Mouse (Mus musculus): ENCODE results near the gene Phactr1.
A peak's percentile ranks its signal among the peaks of the same experiment; 100 is the strongest.

Gene Phactr1

DNA sequence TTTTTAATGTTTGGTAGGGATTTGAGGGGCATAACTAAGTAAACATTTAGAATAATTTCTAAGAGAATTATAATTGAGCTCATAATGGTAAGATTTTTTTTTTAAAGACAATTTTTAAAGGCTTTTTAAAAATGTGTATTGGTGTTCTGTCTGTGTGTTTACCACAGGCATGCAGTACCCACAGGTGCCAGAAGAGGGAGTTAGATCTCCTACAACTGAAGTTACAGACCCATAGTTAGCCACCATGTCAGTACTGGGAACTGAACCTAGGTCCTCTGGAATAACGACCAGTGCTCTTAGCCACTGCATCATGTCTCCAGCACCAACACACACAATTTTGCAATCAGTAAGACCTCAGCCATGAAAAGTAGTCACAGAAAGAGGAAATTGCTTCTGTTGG is 372.8 kb downstream of the Phactr1 start:
- peak; percentile 5 for DNase-seq

DNA sequence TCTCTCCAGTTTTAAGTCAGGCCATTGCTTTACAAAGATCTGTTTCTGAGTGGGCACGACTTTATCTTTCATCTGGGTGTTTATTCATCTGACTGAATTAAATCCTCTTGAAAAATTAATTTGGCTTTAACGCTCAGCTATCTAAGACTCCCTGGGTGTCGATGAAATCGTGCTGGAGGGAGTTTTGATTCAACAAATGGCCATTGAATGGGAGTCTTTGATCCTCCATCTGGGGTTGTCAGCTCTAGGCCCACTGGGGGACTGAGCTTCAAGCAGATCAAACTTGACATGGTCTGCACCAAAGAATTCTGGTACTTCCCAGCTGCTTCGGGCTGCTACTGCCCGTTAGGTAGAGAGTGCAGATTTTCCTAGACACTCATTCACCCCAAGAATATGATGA is 374.7 kb downstream of the Phactr1 start:
- DNase-seq: no peak

DNA sequence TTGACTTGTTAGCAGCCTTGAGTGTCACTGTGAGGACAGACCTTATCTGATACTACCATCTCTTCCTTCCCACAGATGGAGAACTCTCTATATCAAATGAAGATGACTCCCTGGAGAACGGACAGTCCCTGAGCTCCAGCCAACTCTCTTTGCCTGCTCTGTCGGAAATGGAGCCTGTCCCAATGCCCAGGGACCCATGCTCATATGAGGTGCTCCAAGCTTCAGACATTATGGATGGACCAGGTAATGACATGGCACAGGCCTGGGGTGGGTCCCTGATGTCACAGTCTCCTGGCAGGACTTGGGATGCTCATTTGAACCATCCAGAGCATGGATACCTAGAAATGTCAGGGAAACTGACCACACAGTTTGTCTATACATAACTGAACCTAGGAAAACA is 376.7 kb downstream of the Phactr1 start:
- DNase-seq: no peak

DNA sequence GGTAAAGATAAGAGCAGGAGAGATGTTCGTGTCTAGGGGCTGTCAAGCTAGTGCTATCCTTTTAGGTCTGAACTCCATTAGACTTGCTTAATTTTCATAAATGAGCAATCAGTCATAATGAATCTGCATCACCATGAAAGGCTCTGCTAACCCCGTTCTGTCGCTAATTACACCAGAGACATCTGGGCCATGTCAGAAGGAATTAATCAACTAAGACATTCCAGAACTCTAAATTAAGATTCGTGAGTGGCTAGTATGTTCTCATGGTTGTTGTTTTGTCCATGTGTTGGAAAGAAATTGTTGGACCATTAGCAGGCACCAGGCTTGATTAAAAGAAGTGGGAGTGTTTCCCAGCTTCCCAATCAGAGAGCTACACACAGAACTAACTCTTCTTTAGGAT is 382.9 kb downstream of the Phactr1 start:
- DNase-seq: no peak

DNA sequence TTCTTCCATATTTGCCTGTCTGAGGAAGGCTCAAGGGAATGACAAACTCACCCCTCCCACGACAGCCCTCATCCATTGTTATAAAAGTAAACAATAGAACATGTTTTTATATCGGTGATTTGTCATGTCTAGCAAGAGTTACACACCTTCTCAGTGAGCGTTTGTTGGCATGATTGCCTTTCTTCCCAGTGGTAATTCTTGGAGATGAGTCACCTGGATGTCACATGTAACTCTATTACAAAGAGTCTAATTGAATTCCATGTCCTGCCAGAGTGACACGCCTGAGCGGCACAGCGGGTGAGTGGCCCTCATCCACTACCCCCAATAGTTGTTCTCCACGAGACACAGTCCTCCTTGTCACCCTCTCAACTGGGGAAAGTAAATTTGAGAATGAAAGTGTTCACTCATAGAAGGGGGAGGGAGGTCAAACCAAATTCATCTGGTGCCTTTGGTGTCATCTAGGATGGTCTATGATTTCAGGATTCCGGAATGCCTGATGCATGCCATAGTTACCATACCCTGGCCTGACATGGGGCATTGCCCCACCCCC is 388.4 kb downstream of the Phactr1 start:
- DNase-seq: no peak

DNA sequence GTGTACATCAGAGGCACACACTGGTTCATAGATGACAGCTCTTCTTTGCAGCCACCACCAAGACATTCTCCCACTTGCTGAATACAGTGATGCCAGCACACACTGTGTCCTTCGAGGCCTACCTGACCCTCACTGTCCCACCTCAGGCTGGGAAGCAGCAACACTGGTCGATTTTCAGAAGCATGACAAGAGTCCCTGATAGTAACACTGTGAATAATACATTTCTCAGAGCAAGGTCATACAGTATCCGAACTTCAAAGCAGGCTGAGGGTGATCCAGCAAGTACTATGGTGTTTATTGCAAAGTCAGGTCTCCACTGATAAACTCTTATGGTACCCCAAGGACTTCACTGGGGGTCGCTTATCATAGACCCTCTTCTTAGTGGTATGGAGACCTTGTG is 390.1 kb downstream of the Phactr1 start:
- no peak for DNase-seq

DNA sequence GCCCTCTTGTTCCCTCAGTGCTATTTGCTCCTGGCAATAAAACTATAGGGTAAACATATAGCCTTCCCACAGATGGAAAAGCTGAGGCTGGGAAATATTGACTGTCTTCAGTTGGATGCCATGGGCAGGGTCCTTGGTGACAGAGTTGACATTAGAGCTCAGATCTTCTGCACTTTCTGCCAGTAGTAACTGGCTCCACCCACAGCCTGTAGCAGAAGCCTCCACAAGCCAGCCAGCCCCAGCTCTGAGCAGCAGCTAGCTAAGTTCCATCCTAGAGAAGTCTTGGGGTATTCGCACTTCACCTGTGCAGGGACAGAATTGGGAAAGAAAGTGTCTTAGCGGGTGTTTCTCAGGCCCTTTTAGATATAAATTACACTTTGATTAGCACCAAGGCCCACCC is 390.5 kb downstream of the Phactr1 start:
- DNase-seq: no peak

DNA sequence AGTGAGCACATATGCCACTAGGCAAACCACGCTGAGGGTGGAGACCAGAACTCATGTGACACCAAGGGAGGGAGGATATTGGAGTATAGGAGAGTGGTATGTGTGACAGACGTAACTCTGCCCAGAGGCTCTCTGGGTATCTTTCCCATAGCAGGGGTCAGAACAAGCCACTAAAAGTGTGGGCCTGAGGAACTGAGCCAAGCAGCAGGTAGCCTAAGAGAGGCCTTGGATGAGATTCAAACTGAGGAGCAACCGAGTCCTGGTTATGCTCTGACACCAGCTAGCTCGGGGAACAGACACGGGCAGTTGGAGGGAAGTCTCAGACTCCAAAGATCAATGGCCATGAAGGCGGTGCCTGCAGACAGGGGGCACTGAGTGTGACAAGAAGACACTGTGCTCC is 395.0 kb downstream of the Phactr1 start:
- DNase-seq: no peak

DNA sequence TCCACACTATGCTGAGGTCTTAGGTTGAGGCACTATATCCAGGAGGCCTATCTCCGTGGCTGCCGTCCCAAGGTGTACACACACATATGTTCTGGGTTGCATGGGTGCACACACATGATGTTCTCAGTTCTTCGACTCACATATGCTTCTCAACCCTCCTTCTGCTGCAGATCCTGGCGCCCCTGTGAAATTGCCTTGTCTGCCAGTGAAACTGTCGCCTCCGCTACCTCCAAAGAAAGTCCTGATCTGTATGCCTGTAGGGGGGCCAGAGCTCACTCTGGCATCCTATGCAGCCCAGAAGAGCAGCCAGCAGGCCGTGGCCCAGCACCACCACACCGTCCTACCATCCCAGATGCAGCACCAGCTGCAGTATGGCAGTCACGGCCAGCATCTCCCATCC is 397.1 kb downstream of the Phactr1 start:
- no peak for DNase-seq

DNA sequence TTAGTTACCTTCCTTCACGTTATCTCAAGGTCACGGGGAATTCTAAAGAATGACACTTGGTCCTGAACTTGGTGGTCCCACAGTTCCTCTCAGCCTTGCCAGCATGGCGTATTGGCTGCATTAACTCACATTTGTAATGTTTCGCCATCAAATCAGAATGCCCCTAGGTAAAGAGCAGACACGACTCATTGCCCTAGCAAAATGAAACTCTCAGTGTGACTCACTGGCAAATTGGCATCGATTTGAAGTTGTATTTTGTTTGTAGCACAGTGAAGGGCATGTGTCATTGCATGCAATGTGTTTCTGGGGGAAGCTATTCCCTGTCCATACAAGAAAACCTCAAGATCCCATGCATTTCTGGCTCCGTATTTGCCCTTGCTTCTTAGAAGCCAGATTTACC is 404.8 kb downstream of the Phactr1 start:
- DNase-seq: no peak

DNA sequence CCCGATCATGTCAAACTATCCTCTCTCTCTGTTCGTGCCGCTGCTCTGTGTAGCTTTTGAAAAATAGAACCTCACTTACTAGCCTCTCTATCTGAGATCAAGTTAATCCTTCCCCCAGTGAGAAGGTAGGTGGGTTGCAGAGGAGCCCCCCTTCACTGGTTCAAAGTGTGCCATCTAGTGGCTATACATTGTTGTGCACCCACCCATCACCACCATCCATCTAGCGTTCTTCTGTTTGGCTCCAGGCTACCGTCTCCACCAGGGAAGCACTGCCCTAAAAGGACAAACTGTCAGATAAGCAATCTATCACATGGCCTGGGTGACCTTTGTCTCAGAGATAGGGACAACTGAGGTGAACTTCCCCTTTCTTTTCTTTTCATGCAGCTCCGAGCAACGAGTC is 413.9 kb downstream of the Phactr1 start:
- DNase-seq: peak; percentile 33

DNA sequence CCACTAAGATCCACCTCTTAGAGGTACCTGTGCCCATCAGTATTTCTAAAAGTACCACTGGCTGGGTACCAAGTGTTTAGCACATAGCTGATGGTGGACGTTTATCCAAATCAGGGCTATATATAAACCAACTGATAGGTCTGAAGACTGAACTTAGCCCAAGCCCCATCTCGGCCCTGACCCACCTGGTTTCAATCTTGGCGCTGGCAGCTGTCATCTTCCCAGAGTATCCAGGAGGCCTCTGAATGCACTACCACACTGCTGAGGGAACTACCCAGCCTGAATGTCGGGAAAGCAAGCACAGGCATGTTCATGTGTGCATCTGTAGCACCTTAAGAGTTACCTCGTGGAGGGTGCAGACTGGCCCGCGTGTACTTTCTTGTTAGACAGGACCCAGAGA is 422.5 kb downstream of the Phactr1 start:
- DNase-seq: no peak

DNA sequence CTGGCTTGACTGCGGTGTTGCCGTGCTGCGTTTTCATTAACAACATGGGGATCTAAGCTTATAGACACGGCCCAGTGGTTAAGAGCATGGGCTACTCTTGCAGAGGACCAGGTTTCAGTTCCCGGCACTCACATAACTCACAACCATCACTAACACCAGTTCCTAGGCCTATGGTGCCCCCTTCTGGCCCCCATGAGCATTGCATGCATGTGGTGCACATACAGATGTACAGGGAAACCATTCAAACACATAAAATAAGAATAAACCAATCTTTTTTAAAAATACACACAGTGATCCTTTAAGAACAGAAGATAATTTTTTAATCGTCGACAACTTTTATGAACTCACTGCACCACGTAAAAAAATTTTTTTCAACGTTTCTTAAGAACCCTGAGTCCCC is 424.1 kb downstream of the Phactr1 start:
- no peak for DNase-seq

DNA sequence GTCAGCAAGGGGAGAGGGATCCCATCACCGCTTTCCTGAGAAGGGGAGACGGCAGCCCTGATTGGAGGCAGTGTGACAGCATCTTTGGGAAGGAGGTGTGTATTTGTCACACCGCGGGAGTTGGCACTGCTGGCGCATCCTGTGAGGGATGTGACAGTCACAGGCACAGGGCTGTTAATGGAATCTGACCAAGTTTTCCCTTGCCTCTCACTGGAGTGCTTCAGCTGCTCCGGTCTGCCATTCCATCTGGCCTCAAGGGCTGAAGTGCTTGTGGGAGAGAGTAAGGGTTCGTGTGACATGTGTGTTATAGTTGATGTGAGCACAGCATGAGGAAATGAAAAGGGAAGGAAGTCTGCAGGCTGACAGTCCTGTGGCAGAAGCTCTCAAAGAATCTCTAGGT is 431.9 kb downstream of the Phactr1 start:
- no peak for DNase-seq

DNA sequence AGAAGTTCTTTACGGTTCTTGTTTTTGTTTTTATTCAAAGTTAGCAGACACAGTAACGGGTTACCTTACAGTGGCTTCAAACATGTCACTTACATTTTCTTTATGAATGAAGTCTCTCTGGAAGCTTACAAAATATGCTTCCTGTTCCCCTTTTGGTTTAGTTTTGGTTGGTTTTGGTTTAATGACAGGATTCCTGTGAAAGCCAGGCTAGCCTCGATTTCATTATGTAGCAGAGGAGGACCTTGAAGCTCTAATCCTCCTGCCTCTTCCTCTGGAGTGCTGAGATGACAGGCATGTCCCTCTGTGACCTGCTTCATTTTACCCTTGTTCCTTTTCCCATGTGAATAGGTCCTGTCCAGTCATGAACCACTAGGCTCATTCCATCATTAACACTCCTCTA is 432.3 kb downstream of the Phactr1 start:
- DNase-seq: no peak

DNA sequence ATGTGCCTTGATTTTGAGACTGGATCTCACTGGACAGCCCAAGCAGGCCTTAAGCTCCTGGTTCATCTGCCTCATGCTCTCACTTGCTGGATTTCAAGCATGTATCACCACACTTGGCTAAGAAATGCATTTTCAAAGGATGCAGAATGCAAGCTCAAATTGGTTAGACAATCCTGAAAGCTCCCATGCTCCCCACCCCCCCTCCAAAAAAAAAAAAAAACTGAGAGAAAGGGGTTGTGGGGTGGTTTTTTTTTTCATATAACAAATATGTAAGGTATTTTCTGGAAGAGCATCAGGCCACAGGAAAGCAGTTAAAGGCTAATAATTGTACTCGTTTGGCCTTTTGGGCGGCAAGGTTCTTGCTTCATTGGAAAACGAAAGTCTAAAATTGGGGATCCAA is 432.7 kb downstream of the Phactr1 start:
- no peak for DNase-seq

DNA sequence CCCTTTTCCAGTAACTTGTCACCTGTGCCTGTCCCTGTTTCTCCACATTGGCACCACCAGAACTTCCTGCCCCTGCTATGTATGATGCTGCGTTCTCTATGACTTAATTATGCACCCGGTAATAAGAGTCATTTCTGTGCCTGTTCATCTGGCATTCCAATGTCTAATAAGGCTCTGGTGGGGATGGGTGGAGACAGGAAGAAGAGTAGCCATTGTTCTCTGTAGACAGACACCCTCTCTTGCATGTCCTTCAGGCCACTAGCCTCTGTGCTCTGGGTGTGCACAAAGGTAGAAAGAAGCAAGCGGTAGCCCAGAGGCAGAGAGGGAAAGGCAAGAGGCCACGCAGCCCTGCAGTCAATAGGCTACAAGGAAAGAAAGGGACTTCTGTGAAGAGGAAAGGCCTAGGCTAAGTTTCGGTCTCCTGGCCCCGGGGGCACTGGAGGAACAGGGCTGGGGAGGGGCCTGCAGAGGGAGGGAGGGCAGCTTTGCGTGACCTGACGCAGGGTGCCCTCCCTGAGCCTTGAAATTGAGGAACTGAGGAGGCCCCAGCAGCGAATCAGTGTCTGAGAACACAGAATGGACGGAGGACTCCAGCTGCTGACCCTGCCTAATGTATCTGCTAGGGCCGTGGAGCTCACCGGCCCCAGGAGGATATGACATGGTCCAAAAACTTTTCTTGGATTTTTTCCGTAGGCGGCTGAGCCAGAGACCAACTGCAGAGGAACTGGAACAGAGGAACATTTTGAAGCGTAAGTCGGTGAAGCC is 442.1 kb downstream of the Phactr1 start:
- no peak for DNase-seq

DNA sequence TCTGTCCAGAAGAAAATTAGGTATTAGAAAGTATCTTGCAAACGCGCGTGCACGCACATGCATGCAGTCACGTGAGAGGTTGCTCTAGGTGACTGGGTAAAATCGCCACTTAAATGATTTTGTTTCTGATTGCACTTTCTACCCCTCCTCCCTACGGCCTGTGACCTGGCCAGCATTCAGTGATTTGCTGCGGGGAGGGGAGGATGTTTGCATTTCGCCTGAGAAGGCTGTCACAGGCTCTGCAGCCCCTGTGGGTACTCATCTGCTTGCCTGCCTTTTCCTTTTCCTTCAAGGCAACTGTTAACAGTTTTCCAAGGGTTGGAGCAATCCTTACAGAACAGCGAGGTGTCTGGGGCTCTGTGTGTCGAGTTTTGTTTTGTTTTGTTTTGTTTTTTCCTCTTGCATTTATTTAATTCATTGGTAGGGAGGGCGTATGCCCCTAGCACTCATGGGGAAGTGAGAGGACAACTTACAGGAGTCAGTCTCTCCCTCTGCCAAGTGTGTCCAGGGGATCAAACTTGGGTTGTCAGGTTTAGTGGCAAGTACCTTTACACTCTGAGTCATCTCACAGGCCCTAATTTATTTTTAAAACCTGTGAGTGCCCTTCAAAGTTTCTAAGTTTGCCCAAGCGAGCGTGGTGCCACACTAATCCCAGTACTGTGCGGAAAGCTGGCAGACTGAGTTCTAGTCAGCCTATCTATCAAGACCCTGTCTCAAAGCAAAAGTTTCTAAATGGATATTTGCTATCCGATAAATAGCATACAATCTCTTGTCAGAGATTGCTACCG is 443.7 kb downstream of the Phactr1 start:
- DNase-seq: no peak

DNA sequence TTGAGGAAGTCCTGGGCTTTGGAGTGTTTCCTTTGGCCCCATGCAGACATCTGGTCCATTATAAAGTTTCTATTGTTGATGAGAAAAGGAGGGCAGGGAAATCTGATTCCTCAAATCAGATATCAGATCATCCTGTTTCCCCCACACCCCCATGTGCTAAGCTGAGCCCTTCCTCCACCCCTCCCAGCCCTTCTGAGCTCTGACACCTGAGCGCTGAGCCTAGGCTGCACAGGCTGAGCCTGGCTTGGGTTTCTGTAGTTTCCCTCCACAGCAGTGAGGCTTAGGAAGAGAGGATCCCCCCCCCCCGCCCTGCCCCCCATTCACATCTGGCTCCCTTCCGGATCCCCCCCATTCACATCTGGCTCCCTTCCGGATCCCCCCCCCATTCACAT is 444.3 kb downstream of the Phactr1 start:
- DNase-seq: no peak

DNA sequence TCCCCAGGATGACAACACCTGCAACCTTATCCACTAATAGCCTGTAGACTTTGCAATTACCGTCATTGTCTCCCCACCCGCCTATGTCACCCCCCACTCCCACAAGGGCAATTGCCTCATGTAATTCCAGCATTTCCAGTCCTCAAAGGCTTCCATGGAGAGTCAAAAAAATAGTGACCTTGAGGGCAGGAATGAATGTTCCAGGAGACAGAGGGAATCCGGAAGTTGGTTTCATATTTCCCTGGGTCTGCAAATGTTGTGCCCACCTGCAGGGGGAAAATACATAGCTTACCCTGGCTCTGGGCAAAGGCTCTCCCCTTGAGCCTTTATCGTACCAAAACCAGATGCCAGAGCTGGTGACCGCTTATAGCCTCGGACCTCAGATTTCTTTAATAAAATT is 449.7 kb downstream of the Phactr1 start:
- DNase-seq: no peak

DNA sequence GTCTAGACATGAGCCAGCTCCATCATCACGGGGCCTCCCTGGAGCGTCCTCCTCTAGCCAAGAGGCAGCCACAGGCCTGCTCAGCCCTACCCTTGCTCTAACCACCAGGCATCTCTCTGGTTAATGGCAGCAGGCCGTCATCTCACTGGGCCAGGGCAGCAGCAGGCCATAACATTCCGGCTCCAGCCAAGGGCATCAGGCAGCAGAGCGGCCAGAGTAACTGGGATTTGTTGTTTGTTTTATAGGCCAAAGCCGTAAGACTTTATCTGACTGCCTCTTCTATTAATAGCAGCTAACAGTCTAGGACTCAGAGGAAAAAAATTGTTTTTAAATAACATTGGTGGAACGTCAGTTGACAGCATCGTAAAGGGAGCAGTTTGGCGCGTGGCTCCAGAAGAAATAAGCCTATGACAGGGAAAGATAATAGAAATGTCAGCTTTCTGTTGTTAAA is 451.3 kb downstream of the Phactr1 start:
- no peak for DNase-seq

DNA sequence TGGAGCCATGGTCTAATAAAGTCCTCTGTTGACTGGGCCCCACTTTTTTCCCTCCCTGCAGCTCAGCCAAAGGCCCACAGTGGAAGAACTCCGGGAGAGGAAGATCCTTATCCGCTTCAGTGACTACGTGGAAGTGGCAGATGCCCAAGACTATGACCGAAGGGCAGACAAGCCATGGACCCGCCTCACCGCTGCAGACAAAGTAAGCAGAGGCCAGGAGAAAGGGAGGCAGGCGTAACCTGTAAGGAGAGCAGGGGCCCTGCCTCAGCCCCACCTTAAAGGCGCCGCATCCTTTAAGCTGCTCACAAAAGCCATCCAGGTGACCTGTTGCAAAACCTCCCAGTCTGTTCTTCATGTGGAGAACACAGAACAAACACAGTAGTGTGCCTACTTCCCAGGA is 452.4 kb downstream of the Phactr1 start:
- DNase-seq: no peak

DNA sequence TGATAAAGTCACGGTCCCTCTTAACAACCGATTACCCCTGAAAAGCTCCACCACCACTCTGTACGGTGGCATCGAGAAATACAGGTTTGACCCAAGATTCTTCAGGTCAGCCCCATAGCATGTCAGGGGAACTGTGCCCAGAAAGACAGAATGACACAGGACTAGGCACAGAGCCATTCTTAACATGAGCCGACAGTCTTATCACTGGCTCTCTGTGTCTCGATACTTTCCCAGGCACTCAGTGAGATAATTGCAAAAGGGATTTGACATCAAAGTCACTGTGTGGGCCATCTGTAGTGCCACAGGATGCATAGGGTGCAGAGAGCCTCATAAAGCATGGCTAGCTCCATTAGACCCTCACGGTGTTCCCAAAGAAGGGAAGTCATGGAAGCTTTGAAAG is 453.0 kb downstream of the Phactr1 start:
- DNase-seq: no peak

DNA sequence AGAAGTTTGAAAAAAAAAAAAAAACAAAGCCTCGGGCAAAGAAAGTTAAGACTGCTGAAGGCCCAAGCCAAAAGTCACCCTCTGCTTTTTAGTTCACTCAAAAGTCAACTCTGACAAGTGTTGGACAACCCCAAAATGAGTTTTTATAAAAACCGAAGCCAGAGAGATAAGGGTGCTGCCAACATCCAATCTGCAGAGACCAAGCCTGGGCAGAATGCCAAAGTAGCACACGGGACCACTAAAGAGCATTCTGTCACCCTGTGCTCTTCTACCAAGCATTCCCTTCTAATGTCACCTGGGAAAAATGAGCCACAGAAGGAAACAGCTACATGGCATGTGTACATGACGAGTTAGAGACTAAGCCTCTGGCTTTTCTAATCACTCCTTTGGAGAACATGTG is 454.0 kb downstream of the Phactr1 start:
- DNase-seq: no peak
